Mouse (Mus musculus) stomach, embryonic 16.5 days (tissue): ENCODE measurements around the gene Ptbp3. TPM values are rescaled to one million over a fixed set of nuclear protein-coding genes. Genes with fewer than 3 reads are reported as not detected.

ENCODE experiments used
- ATAC-seq: fragments of 200-750 bp; cut with Nextera tagmentation; 2 replicates; pipeline ENCODE4 v1.8.0; 2017; ENCODE audit warnings: moderate number of reproducible peaks, moderate TSS enrichment; ENCODE audit not compliant: insufficient read depth, low FRiP score
- H3K27ac ChIP-seq: fragments of 300-500 bp; sonication (generic); 2 replicates; pipeline ENCODE4 v1.5.1; 2014; ENCODE audit warnings: low read length
- H3K27me3 ChIP-seq: fragments of 300-500 bp; sonication (generic); 2 replicates; pipeline ENCODE4 v1.6.1; 2014; ENCODE audit warnings: low read length, control low read depth, mixed read lengths; ENCODE audit not compliant: control insufficient read depth, insufficient read depth
- H3K36me3 ChIP-seq: fragments of 300-500 bp; sonication (generic); 2 replicates; pipeline ENCODE4 v1.6.1; 2014; ENCODE audit warnings: low read length; ENCODE audit not compliant: control insufficient read depth, insufficient read depth
- H3K4me1 ChIP-seq: fragments of 300-500 bp; sonication (generic); 2 replicates; pipeline ENCODE4 v1.6.1; 2014; ENCODE audit warnings: low read length, control low read depth, mixed read lengths; ENCODE audit not compliant: control insufficient read depth, insufficient read depth
- H3K4me2 ChIP-seq: fragments of 300-500 bp; sonication (generic); 2 replicates; pipeline ENCODE4 v1.6.1; 2014; ENCODE audit warnings: low read depth, low read length, mixed read lengths
- H3K4me3 ChIP-seq: fragments of 300-500 bp; sonication (generic); replicated peaks from 2 replicates; pipeline ENCODE4 v1.5.1; 2014; ENCODE audit warnings: mild to moderate bottlenecking, low read length
- H3K9ac ChIP-seq: fragments of 300-500 bp; sonication (generic); 2 replicates; pipeline ENCODE4 v1.6.1; 2014; ENCODE audit warnings: low read length
- H3K9me3 ChIP-seq: fragments of 300-500 bp; sonication (generic); replicated peaks from 2 replicates; pipeline ENCODE4 v1.6.1; 2016; ENCODE audit warnings: low read length, control low read depth; ENCODE audit not compliant: control insufficient read depth
- whole genome bisulfite sequencing: fragments of 180-500 bp; shearing (Covaris S2); extraction: QIAGEN DNeasy Blood & Tissue Kit; methylation state at CpG from one replicate; pipeline ENCODE4 v1.1.7; 2014; 5-methylcytosine and 5-hydroxymethylcytosine counted together
- polyA plus RNA-seq: library from polyadenylated mRNA; unstranded; fragments of >200 nt; fragmentation: Nextera tagmentation; extraction: Ambion mirVana; gene quantifications from 2 replicates; pipeline ENCODE4 v1.2.1, GENCODE M21; 2015

Gene Ptbp3
- polyA plus RNA-seq, 1 experiment from 2014 or later = 54.4 TPM

DNA sequence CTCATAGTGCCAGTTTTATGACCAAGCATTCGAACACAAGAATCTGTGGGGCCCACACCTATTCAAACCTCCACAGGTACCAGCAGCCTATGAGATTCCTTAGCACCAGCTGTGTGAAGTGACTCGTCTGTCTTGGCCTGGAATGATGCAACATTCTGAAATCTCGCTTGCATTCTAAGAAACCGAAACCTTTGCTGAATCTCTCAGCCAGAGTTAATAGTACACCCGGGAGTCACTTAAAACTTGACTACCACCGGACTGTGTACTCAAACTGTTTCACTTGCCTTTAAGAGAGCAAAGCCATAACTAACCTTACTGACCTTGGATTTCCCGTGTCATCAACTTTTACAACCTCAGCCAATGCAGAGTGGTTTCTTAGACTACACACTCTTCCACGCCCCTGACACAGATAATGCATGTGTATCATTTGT is 96.6 kb downstream of the Ptbp3 start:
- Histone ChIP-seq H3K4me1 (peaks cover 3% of the 10 kb centered on the region; the same call in 1 of the 2 replicates), H3K4me3 (no peak overlapping the region), H3K27ac (no peak overlapping the region), H3K9ac (no peak overlapping the region), H3K27me3 (no peaks in the 10 kb centered on the region), H3K9me3 (0 out of 2 replicates have a peak, but pooled peaks cover 4% of the 10 kb centered on the region), H3K36me3 (no peaks in the 10 kb centered on the region), H3K4me2 (no peak overlapping the region)
- no peak for ATAC-seq
- 60% methylated on average over 8 of the region's 8 CpGs for WGBS

DNA sequence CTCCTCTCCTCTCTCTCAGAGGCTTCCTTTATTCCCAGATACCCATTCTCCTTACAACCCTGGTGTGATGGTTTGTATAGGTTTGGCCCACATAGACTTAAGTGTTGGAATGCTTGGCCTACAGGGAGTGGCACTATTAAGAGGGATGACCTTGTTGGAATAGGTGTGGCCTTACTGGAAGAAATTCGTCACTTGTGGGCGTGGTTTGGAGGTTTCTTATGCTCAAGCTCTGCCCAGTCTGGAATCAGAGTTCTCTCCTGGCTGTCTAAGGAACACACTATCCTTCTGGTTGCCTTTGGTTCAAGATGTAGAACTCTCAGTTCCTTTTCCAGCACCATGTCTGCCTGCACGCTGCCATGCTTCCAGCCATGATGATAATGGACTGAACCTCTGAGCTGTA is 98.3 kb downstream of the Ptbp3 start:
- H3K4me3 ChIP-seq = no peak overlapping the region
- 0 out of 2 replicates have a peak, but pooled peaks cover 4% of the 10 kb centered on the region for H3K9me3 ChIP-seq
- H3K27ac ChIP-seq = peak overlapping the region; percentile 21; the same call in 1 of the 2 replicates
- no peak overlapping the region for H3K4me2 ChIP-seq
- peaks cover 3% of the 10 kb centered on the region; the same call in 1 of the 2 replicates for H3K4me1 ChIP-seq
- 83% methylated on average over 3 of the region's 3 CpGs for WGBS
- H3K27me3 ChIP-seq = no peaks in the 10 kb centered on the region
- H3K9ac ChIP-seq = no peak overlapping the region
- no peaks in the 10 kb centered on the region for H3K36me3 ChIP-seq
- no peak for ATAC-seq

DNA sequence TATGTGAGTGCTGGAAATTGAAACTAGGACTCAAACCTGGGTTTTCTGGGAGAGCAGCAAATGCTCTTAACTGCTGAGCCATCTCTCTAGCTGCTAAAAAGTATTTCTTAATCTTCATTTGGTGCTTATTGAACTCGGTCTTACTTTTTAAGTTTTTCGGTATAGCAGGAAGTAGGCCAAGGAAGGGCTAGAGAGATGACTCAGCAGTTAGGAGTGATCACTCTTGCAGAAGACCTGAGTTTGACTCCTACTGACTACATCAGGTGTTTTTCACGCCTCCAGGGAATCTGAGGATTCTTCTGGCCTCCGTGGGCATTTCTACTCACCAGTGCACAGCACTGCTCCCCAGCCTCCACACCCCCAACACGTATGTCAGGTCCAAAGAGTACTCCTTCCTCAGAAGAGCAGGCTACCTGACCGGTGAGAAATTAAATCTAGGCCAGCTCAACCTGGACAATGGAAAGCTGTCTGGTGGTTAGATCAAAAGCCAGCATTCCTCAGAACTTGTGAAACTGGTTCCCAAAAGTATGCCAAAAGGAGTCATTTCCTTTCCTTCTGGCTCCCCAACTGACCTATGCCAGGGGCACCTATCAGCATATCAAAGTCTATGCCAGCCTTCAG is 98.8 kb downstream of the Ptbp3 start:
- ATAC-seq = peak; percentile 18; the same call in 1 of the 2 replicates
- WGBS = 66% methylated on average over 6 of the region's 6 CpGs

GRCm38 (mm10) chr4:59447296-59447695 is 101.9 kb downstream of the Ptbp3 start:
- 75% methylated on average over 1 of the region's 1 CpGs for WGBS
- H3K27me3 ChIP-seq = no peaks in the 10 kb centered on the region
- H3K4me2 ChIP-seq = no peak overlapping the region
- no peak overlapping the region for H3K9ac ChIP-seq
- H3K27ac ChIP-seq = no peak overlapping the region; the same call in 1 of the 2 replicates
- no peak for ATAC-seq
- H3K36me3 ChIP-seq = no peaks in the 10 kb centered on the region
- no peak overlapping the region for H3K4me3 ChIP-seq
- H3K9me3 ChIP-seq = 0 out of 2 replicates have a peak, but pooled peaks cover 4% of the 10 kb centered on the region
- H3K4me1 ChIP-seq = peaks cover 3% of the 10 kb centered on the region; the same call in 1 of the 2 replicates

More for the DNA sequence above, 98.8 kb downstream of the Ptbp3 start:
- H3K9ac ChIP-seq = no peak overlapping the region
- peak overlapping the region; percentile 21 for H3K27ac ChIP-seq
- H3K4me2 ChIP-seq = no peak overlapping the region
- H3K4me1 ChIP-seq = peaks cover 3% of the 10 kb centered on the region; the same call in 1 of the 2 replicates
- H3K27me3 ChIP-seq = no peaks in the 10 kb centered on the region
- no peaks in the 10 kb centered on the region for H3K36me3 ChIP-seq
- H3K9me3 ChIP-seq = 0 out of 2 replicates have a peak, but pooled peaks cover 4% of the 10 kb centered on the region
- no peak overlapping the region for H3K4me3 ChIP-seq

GRCm38 (mm10) chr4:59445516-59445915 is 103.6 kb downstream of the Ptbp3 start:
- H3K4me2 ChIP-seq = no peak overlapping the region
- no peaks in the 10 kb centered on the region for H3K27me3 ChIP-seq
- 51% methylated on average over 6 of the region's 6 CpGs for WGBS
- no peak overlapping the region for H3K9ac ChIP-seq
- no peaks in the 10 kb centered on the region for H3K36me3 ChIP-seq
- H3K4me3 ChIP-seq = no peak overlapping the region
- no peak overlapping the region for H3K27ac ChIP-seq
- H3K4me1 ChIP-seq = peaks cover 3% of the 10 kb centered on the region; the same call in 1 of the 2 replicates
- ATAC-seq = no peak
- H3K9me3 ChIP-seq = no peaks in the 10 kb centered on the region

DNA sequence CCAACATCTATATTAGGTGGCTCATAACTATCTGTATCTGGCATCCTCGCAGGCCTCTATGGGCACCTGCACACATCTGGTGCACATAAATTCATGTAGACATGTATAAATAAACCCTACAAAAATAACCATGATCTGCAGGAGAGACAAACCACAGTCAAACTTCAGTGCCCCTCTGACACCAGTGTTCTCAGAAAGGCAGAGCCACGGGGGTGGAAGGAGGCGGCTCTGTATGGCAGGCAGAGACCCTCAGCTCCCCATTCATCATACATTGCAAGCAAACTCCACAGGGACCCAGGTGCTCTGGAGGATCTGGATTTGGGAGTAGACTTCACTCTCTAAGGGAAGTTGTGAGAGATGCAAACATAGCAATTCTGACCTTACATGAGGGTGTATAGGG is 104.2 kb downstream of the Ptbp3 start:
- Histone ChIP-seq H3K4me3 (no peak overlapping the region), H3K36me3 (no peaks in the 10 kb centered on the region), H3K9ac (no peak overlapping the region), H3K4me2 (no peak overlapping the region), H3K27me3 (no peaks in the 10 kb centered on the region), H3K4me1 (peaks cover 5% of the 10 kb centered on the region; the same call in 1 of the 2 replicates), H3K27ac (no peak overlapping the region), H3K9me3 (no peaks in the 10 kb centered on the region)
- no peak for ATAC-seq
- 63% methylated on average over 3 of the region's 3 CpGs for WGBS

- Histone ChIP-seq H3K36me3 (no peaks in the 10 kb centered on the region), H3K9me3 (no peaks in the 10 kb centered on the region), H3K4me3 (no peak overlapping the region), H3K27ac (no peak overlapping the region), H3K4me2 (no peak overlapping the region), H3K27me3 (no peaks in the 10 kb centered on the region), H3K9ac (no peak overlapping the region), H3K4me1 (peaks cover 7% of the 10 kb centered on the region)
- ATAC-seq = no peak
- 64% methylated on average over 4 of the region's 4 CpGs for WGBS
These were observed 105.1 kb downstream of the Ptbp3 start for GRCm38 (mm10) chr4:59444085-59444484.

- Histone ChIP-seq H3K4me1 (peaks cover 18% of the 10 kb centered on the region), H3K27ac (no peak overlapping the region), H3K27me3 (no peaks in the 10 kb centered on the region), H3K9ac (no peak overlapping the region), H3K4me2 (no peak overlapping the region), H3K9me3 (no peaks in the 10 kb centered on the region), H3K36me3 (no peaks in the 10 kb centered on the region), H3K4me3 (no peak overlapping the region)
- ATAC-seq = no peak
- 78% methylated on average over 1 of the region's 1 CpGs for WGBS
These were observed 107.9 kb downstream of the Ptbp3 start for GRCm38 (mm10) chr4:59441265-59441664.

GRCm38 (mm10) chr4:59439960-59440359 is 109.2 kb downstream of the Ptbp3 start:
- WGBS = 59% methylated on average over 2 of the region's 2 CpGs
- peak overlapping the region; percentile 46 for H3K27ac ChIP-seq
- peak; percentile 48; the same call in 1 of the 2 replicates for ATAC-seq

More at GRCm38 (mm10) chr4:59439960-59440359, 109.2 kb downstream of the Ptbp3 start:
- Histone ChIP-seq H3K27me3 (no peaks in the 10 kb centered on the region), H3K4me1 (peaks cover 18% of the 10 kb centered on the region), H3K9ac (no peak overlapping the region), H3K36me3 (no peaks in the 10 kb centered on the region), H3K9me3 (no peaks in the 10 kb centered on the region), H3K4me2 (no peak overlapping the region), H3K4me3 (no peak overlapping the region)
